Mouse (Mus musculus) intestine, embryonic 15.5 days (tissue): Measurements from ENCODE around the gene Micu1. TPM values are rescaled to one million over a fixed set of nuclear protein-coding genes. Genes with fewer than 3 reads are reported as not detected.

Source experiments
- ATAC-seq: fragments of 200-750 bp; cut with Nextera tagmentation; 2 replicates; pipeline ENCODE4 v1.8.0; 2017; ENCODE audit warnings: moderate TSS enrichment, moderate library complexity
- H3K27ac ChIP-seq: fragments of 300-500 bp; sonication (generic); 2 replicates; pipeline ENCODE4 v1.5.1; 2015; ENCODE audit warnings: mild to moderate bottlenecking, inconsistent platforms
- H3K27me3 ChIP-seq: fragments of 300-500 bp; sonication (generic); replicated peaks from 2 replicates; pipeline ENCODE4 v1.6.1; 2015; ENCODE audit warnings: inconsistent platforms
- H3K36me3 ChIP-seq: fragments of 300-500 bp; sonication (generic); 2 replicates; pipeline ENCODE4 v1.6.1; 2015; ENCODE audit warnings: inconsistent platforms
- H3K4me1 ChIP-seq: fragments of 300-500 bp; sonication (generic); replicated peaks from 2 replicates; pipeline ENCODE4 v1.6.1; 2015; ENCODE audit warnings: inconsistent platforms
- H3K4me2 ChIP-seq: fragments of 300-500 bp; sonication (generic); replicated peaks from 2 replicates; pipeline ENCODE4 v1.6.1; 2015; ENCODE audit warnings: mild to moderate bottlenecking, inconsistent platforms
- H3K4me3 ChIP-seq: fragments of 300-500 bp; sonication (generic); replicated peaks from 2 replicates; pipeline ENCODE4 v1.5.1; 2015; ENCODE audit warnings: inconsistent platforms
- H3K9ac ChIP-seq: fragments of 300-500 bp; sonication (generic); 2 replicates; pipeline ENCODE4 v1.6.1; 2015; ENCODE audit warnings: inconsistent platforms
- H3K9me3 ChIP-seq: fragments of 300-500 bp; sonication (generic); 2 replicates; pipeline ENCODE4 v1.6.1; 2016; ENCODE audit warnings: inconsistent platforms
- WGBS: fragments of 180-500 bp; shearing (Covaris S2); methylation state at CpG from one replicate; pipeline ENCODE4 v1.1.7; 2015; 5-methylcytosine and 5-hydroxymethylcytosine counted together
- polyA plus RNA-seq: library from polyadenylated mRNA; unstranded; fragments of >200 nt; fragmentation: Nextera tagmentation; extraction: Ambion mirVana; gene quantifications from 2 replicates; pipeline ENCODE4 v1.2.1, GENCODE M21; 2015

Micu1 gene
- polyA plus RNA-seq, 1 experiment from 2014 or later, result 66.0 TPM

DNA sequence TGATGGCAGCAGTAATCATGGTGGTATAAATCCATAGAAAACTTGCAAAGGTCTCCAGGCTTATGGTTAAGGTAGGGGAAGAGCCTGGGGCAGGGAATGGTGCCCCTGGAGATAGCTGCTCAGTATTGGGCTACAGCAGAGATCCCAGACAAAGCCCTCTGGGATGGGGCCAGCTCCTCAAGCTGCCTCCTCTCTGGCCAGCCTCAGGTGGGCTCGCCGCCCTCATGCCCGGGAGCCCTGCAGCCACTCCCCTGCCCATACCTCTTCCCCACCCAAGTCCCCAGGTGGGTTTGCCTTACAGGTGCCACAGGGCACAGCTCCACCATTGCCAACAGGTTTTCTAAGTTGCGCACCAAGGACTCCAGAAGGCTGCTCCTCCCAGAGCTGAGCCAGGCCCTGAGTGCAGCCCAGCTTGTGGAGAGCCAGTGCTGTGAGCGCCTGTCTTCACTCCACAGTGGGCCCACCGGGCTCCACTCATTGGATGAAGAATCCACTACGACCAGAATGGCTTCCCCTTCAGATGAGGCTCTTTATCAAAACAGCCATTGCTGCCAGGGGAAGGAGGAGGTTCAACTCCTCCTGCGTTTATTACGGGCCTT, 196.0 kb downstream of the Micu1 start:
- H3K27me3 ChIP-seq, result no peaks in the 10 kb centered on the region
- 67% methylated on average over 9 of the region's 9 CpGs for WGBS

DNA sequence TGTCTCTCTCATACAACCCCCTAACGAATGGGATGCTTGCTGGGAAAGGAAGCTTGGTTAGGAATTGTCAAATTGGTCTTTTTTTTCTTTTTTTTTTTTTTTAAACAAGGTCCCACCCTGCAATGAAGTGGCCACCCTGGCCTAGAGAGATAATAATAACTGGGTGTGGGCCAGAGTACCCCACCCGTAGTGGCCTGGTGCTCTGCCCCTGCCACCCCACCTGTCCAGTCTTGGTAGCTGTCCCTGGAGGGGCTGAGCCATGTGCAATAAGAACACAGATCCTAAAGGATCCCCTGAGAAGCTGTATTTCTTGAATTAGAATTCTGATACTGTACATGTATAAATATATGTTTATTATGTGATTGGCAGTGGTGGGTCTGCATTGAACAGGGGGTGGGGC, 196.7 kb downstream of the Micu1 start:
- Histone ChIP-seq H3K27ac (peak overlapping the region; percentile 95), H3K4me2 (peak overlapping the region; percentile 51), H3K27me3 (no peaks in the 10 kb centered on the region), H3K4me3 (no peak overlapping the region), H3K9ac (peak overlapping the region; percentile 41; the same call in 1 of the 2 replicates), H3K9me3 (no peaks in the 10 kb centered on the region), H3K36me3 (peaks cover 29% of the 10 kb centered on the region), H3K4me1 (peaks cover 55% of the 10 kb centered on the region)
- 29% methylated on average over 2 of the region's 2 CpGs for WGBS
- ATAC-seq, result peak; percentile 1; the same call in 1 of the 2 replicates

More for the DNA sequence above, 196.0 kb downstream of the Micu1 start:
- H3K9ac ChIP-seq, result no peak overlapping the region
- no peak for ATAC-seq
- no peak overlapping the region for H3K4me3 ChIP-seq
- H3K4me2 ChIP-seq, result no peak overlapping the region
- peak overlapping the region; percentile 95 for H3K27ac ChIP-seq
- H3K36me3 ChIP-seq, result peaks cover 34% of the 10 kb centered on the region
- peaks cover 55% of the 10 kb centered on the region for H3K4me1 ChIP-seq
- no peaks in the 10 kb centered on the region for H3K9me3 ChIP-seq

- Histone ChIP-seq H3K4me2 (peak overlapping the region; percentile 51), H3K9me3 (no peaks in the 10 kb centered on the region), H3K4me3 (0 out of 2 replicates have a peak overlapping the region, but pooled peaks have one; percentile 7), H3K27ac (peak overlapping the region; percentile 95), H3K36me3 (peaks cover 23% of the 10 kb centered on the region), H3K9ac (peak overlapping the region; percentile 41), H3K27me3 (no peaks in the 10 kb centered on the region), H3K4me1 (peaks cover 49% of the 10 kb centered on the region)
- WGBS, result 14% methylated on average over 21 of the region's 21 CpGs
- peak; percentile 95 for ATAC-seq
Observed at GRCm38 (mm10) chr10:59899341-59900173, 197.3 kb downstream of the Micu1 start.

DNA sequence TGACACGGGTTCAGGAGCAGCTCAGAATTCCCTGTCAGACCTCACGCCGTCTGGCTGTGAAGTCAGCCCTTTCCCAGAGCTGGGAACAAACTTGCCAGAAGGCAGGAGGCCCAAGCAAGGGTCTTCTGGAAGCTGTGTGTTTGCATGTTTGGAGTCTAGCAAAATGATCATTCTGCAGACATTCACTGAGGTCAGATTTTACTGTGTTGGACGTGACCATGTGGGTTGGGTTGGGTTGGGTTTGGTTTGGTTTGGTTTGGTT, 197.8 kb downstream of the Micu1 start:
- ATAC-seq, result no peak
- Histone ChIP-seq H3K4me3 (0 out of 2 replicates have a peak overlapping the region, but pooled peaks have one; percentile 7), H3K9ac (peak overlapping the region; percentile 37; the same call in 1 of the 2 replicates)

DNA sequence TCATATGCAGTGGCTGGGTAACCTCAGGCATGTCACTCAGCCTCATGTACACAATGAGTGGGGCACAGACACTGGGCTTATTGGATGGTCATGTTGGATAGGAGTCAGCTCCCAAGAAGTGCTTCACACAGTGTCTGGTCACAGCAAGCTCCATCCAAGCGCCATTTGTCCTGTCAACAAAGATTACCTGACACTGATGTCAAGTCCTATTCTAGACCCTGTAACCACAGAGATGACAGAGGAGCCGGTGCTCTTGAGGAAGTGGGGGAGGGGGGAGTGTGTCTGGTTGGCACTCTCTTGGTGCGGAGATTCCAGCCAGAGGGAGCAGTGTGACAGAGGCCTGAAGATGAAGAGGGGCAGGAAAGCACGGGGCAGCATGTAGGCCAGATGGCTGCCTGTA, 198.7 kb downstream of the Micu1 start:
- no peak overlapping the region for H3K4me2 ChIP-seq
- H3K4me1 ChIP-seq, result peaks cover 43% of the 10 kb centered on the region
- no peaks in the 10 kb centered on the region for H3K27me3 ChIP-seq
- H3K9ac ChIP-seq, result no peak overlapping the region
- 49% methylated on average over 4 of the region's 4 CpGs for WGBS
- no peak for ATAC-seq
- no peak overlapping the region for H3K4me3 ChIP-seq
- H3K9me3 ChIP-seq, result no peaks in the 10 kb centered on the region
- peaks cover 18% of the 10 kb centered on the region for H3K36me3 ChIP-seq
- peak overlapping the region; percentile 95; the same call in 1 of the 2 replicates for H3K27ac ChIP-seq

More for the DNA sequence above, 197.8 kb downstream of the Micu1 start:
- Histone ChIP-seq H3K4me2 (peak overlapping the region; percentile 51; the same call in 1 of the 2 replicates), H3K9me3 (no peaks in the 10 kb centered on the region), H3K4me1 (peaks cover 44% of the 10 kb centered on the region), H3K27ac (peak overlapping the region; percentile 95), H3K36me3 (peaks cover 21% of the 10 kb centered on the region), H3K27me3 (no peaks in the 10 kb centered on the region)
- WGBS, result 28% methylated on average over 4 of the region's 4 CpGs

DNA sequence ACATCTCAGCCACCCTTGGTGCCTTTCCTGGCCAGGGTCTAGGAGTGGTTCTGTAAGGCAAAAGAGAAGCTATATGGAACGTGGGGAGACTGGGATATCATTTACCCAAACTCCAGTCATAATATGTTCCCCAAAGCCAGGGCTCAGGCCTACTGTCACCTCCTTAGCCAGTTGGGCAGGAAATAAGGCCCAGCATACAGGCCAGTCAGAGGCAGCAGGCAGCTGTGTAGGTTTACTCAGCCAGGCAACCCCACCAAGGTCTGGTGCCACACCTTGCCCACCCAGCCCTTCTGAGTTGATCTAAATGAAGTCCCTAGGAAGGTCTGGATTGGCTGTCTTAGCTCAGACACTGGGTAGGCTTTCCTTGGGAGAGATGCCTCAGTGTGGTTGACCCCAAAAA, 199.2 kb downstream of the Micu1 start:
- H3K9ac ChIP-seq, result no peak overlapping the region
- no peak for ATAC-seq
- H3K36me3 ChIP-seq, result peaks cover 13% of the 10 kb centered on the region
- 0 out of 2 replicates have a peak overlapping the region, but pooled peaks have one; percentile 3 for H3K27ac ChIP-seq
- H3K27me3 ChIP-seq, result no peaks in the 10 kb centered on the region
- H3K4me2 ChIP-seq, result no peak overlapping the region
- 80% methylated on average over 1 of the region's 1 CpGs for WGBS
- peaks cover 43% of the 10 kb centered on the region for H3K4me1 ChIP-seq
- no peaks in the 10 kb centered on the region for H3K9me3 ChIP-seq
- no peak overlapping the region for H3K4me3 ChIP-seq

- peaks cover 44% of the 10 kb centered on the region for H3K4me1 ChIP-seq
- ATAC-seq, result no peak
- 73% methylated on average over 8 of the region's 8 CpGs for WGBS
Observed at GRCm38 (mm10) chr10:59901986-59902605, 199.8 kb downstream of the Micu1 start.

GRCm38 (mm10) chr10:59902606-59902990, 200.3 kb downstream of the Micu1 start:
- ATAC-seq, result no peak
- Histone ChIP-seq H3K27me3 (no peaks in the 10 kb centered on the region), H3K9me3 (no peaks in the 10 kb centered on the region), H3K4me1 (peaks cover 49% of the 10 kb centered on the region), H3K4me3 (no peak overlapping the region), H3K4me2 (no peak overlapping the region), H3K27ac (peak overlapping the region; percentile 56), H3K36me3 (peaks cover 7% of the 10 kb centered on the region; the same call in 1 of the 2 replicates), H3K9ac (no peak overlapping the region)
- WGBS, result 51% methylated on average over 8 of the region's 8 CpGs

More at GRCm38 (mm10) chr10:59901986-59902605, 199.8 kb downstream of the Micu1 start:
- peaks cover 12% of the 10 kb centered on the region; the same call in 1 of the 2 replicates for H3K36me3 ChIP-seq
- H3K27me3 ChIP-seq, result no peaks in the 10 kb centered on the region
- H3K27ac ChIP-seq, result peak overlapping the region; percentile 56
- no peaks in the 10 kb centered on the region for H3K9me3 ChIP-seq
- H3K4me2 ChIP-seq, result no peak overlapping the region
- no peak overlapping the region for H3K4me3 ChIP-seq
- H3K9ac ChIP-seq, result no peak overlapping the region

DNA sequence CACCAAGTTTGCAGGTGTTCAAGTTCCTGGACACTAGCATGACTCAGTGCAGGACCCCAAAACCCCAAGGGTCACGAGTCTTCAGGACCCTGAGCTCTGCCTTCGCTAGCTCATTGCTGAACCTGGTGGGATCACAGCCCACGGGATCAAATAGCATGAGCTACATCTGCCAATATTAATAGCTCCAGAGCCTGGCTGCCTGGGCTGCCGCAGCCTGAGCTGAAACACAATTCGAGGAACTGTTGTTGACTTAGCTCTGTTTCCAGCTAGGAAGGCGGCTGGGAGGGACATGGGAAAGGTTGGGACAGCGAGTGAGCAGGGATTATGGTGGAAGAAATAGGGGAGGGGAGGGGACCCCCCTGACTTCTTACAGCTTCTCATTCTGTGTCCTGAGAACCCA, 200.9 kb downstream of the Micu1 start:
- Histone ChIP-seq H3K9ac (no peak overlapping the region), H3K4me1 (peaks cover 53% of the 10 kb centered on the region), H3K27ac (peak overlapping the region; percentile 40; the same call in 1 of the 2 replicates), H3K9me3 (no peaks in the 10 kb centered on the region), H3K36me3 (0 out of 2 replicates have a peak, but pooled peaks cover 3% of the 10 kb centered on the region), H3K4me3 (no peak overlapping the region), H3K4me2 (no peak overlapping the region), H3K27me3 (no peaks in the 10 kb centered on the region)
- no peak for ATAC-seq
- 51% methylated on average over 7 of the region's 7 CpGs for WGBS

- Histone ChIP-seq H3K27me3 (no peaks in the 10 kb centered on the region), H3K4me3 (no peak overlapping the region), H3K4me2 (no peak overlapping the region), H3K9me3 (no peaks in the 10 kb centered on the region), H3K9ac (no peak overlapping the region), H3K27ac (peak overlapping the region; percentile 77), H3K4me1 (peaks cover 54% of the 10 kb centered on the region), H3K36me3 (no peaks in the 10 kb centered on the region)
- ATAC-seq, result peak; percentile 16
- 51% methylated on average over 3 of the region's 3 CpGs for WGBS
Observed at GRCm38 (mm10) chr10:59907080-59907609, 204.9 kb downstream of the Micu1 start.

- Histone ChIP-seq H3K4me3 (no peak overlapping the region), H3K4me2 (0 out of 2 replicates have a peak overlapping the region, but pooled peaks have one; percentile 12), H3K27ac (peak overlapping the region; percentile 77), H3K36me3 (no peaks in the 10 kb centered on the region), H3K27me3 (no peaks in the 10 kb centered on the region), H3K9ac (no peak overlapping the region), H3K4me1 (peaks cover 51% of the 10 kb centered on the region), H3K9me3 (no peaks in the 10 kb centered on the region)
- WGBS, result 31% methylated on average over 7 of the region's 7 CpGs
- peak; percentile 77 for ATAC-seq
Observed at GRCm38 (mm10) chr10:59907695-59908299, 205.5 kb downstream of the Micu1 start.
